Mouse (Mus musculus) limb, embryonic 14.5 days (tissue): Measurements from ENCODE around the gene B3gnt8. TPM values are rescaled to one million over a fixed set of nuclear protein-coding genes. Genes with fewer than 3 reads are reported as not detected.

Experiments
- ATAC-seq: fragments of 200-750 bp; cut with Nextera tagmentation; 2 replicates; pipeline ENCODE4 v1.8.0; 2017; ENCODE audit warnings: low read depth, moderate number of reproducible peaks, moderate TSS enrichment; ENCODE audit not compliant: low FRiP score
- DNase-seq: peaks from one replicate; pipeline ENCODE4 v3.0.0-alpha.2; 2015; ENCODE audit warnings: low spot score
- H3K27ac ChIP-seq: fragments of 300-500 bp; sonication (generic); replicated peaks from 2 replicates; pipeline ENCODE4 v1.5.1; 2014; ENCODE audit warnings: low read depth, mild to moderate bottlenecking, low read length, moderate library complexity, mixed read lengths
- H3K27me3 ChIP-seq: fragments of 300-500 bp; sonication (generic); 2 replicates; pipeline ENCODE4 v1.6.1; 2014; ENCODE audit warnings: low read length, mixed read lengths; ENCODE audit not compliant: control insufficient read depth, insufficient read depth
- H3K36me3 ChIP-seq: fragments of 300-500 bp; sonication (generic); 2 replicates; pipeline ENCODE4 v1.6.1; 2014; ENCODE audit warnings: mild to moderate bottlenecking, low read length, moderate library complexity, mixed read lengths; ENCODE audit not compliant: control insufficient read depth, insufficient read depth
- H3K4me1 ChIP-seq: fragments of 300-500 bp; sonication (generic); 2 replicates; pipeline ENCODE4 v1.6.1; 2014; ENCODE audit warnings: antibody characterized with exemption, low read length, mixed read lengths; ENCODE audit not compliant: control insufficient read depth, insufficient read depth
- H3K4me2 ChIP-seq: fragments of 300-500 bp; sonication (generic); replicated peaks from 2 replicates; pipeline ENCODE4 v1.6.1; 2014; ENCODE audit warnings: low read depth, mild to moderate bottlenecking, low read length, moderate library complexity; ENCODE audit not compliant: severe bottlenecking
- H3K4me3 ChIP-seq: fragments of 300-500 bp; sonication (generic); replicated peaks from 2 replicates; pipeline ENCODE4 v1.5.1; 2014; ENCODE audit warnings: low read length
- H3K9ac ChIP-seq: fragments of 300-500 bp; sonication (generic); 2 replicates; pipeline ENCODE4 v1.6.1; 2014; ENCODE audit warnings: mild to moderate bottlenecking, low read depth, low read length, moderate library complexity; ENCODE audit not compliant: severe bottlenecking
- H3K9me3 ChIP-seq: fragments of 300-500 bp; sonication (generic); 2 replicates; pipeline ENCODE4 v1.6.1; 2016; ENCODE audit warnings: low read length; ENCODE audit not compliant: control insufficient read depth
- POLR2A ChIP-seq: fragments of 200-500 bp; IDR thresholded peaks from 2 replicates; pipeline ENCODE4 v1.8.0; 2012; ENCODE audit warnings: inconsistent platforms, mild to moderate bottlenecking, moderate library complexity, borderline replicate concordance; ENCODE audit not compliant: insufficient read depth, insufficient read length; ENCODE audit errors: extremely low read depth
- WGBS: fragments of 180-500 bp; shearing (Covaris S2); extraction: QIAGEN DNeasy Blood & Tissue Kit; methylation state at CpG from one replicate; pipeline ENCODE4 v1.1.7; 2014; 5-methylcytosine and 5-hydroxymethylcytosine counted together
- polyA plus RNA-seq, 2 experiments: library from polyadenylated mRNA; depleted of rRNA in 1 of 2; stranded (reverse) in 1 of 2; unstranded in 1 of 2; fragments of >200 nt; fragmentation: Nextera tagmentation in 1 of 2; extraction: Ambion mirVana in 1 of 2; gene quantifications; 2 replicates each; pipeline versions ENCODE4 v1.2.1 to v1.2.3; 2012 to 2014

The B3gnt8 gene
- polyA plus RNA-seq, 2 experiments: 5.1 to 6.2 TPM

DNA sequence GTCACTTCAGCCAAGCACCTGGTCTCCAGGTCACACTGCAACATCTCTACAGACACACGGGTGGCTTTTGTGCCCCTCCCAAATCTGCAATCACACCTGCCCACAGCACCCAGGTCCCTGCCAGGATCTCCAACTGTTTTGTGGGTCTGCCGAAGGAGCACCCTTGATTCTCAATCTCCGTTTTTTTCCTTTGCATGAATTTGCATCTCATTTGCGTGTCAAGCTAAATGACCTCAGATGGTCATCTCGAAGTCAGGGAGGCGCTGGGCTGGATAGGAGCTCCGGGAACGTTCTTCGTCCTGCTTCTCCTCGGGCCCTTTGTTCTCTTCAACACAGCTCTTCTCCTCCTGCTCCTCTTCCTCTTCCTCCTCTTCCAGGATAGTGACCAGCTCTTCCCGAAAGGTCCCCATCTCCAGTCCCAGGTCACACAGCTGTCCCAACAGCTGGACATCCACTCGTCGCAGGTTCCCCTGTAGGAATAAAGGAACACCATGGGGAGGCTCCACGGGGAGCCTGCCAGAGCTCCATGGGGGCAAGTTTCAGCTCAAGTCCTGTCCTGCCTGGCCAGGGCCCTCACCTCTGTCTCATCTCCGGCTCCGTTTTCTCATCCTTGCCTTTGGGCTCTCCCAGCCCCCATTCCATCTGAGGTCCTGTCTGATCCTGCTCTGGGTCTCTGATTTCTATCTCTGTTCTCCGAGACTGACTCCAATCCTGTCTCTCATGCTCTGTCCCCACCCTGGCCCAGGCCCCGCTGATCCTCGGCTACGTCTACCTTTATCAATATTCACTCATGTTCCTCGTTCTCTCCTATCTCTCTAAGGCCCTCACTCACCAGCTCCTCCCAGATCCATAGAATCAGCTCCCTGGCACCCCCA is 11.4 kb upstream of the B3gnt8 start:
- 69% methylated on average over 21 of the region's 21 CpGs for WGBS
- no peak for DNase-seq
- no peak for ATAC-seq

DNA sequence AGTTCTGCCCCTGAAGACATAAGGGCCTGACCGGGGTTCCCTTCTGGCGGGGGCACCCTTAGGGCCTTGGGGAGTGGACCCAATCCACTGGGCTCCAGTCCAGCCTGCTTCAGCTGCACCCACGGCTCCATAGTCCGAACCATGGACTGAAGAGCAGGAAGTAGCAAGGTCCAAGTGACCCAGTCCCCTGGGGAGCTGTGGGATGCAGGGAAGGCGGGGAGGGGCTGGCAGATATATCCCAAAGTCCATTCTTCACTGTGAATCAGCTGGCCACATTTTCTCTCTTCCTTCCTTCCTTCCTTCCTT is 10.8 kb upstream of the B3gnt8 start, which contains the start of gene Erich4:
TSS of gene Erich4 (minus strand) at position 187 of the 306 bp plus-strand sequence.
- no peak for TF ChIP-seq POLR2A
- WGBS: 74% methylated on average over 5 of the region's 5 CpGs
- no peaks in the 10 kb centered on the region for H3K27me3 ChIP-seq
- no peak for DNase-seq
- H3K9ac ChIP-seq: no peak within 1 kb of the TSS
- 0 out of 2 replicates have a peak, but pooled peaks cover 5% of the 10 kb centered on the region for H3K4me1 ChIP-seq
- no peaks in the 10 kb centered on the region for H3K36me3 ChIP-seq
- no peak within 1 kb of the TSS for H3K4me2 ChIP-seq
- no peaks in the 10 kb centered on the region for H3K9me3 ChIP-seq
- H3K4me3 ChIP-seq: no peak within 1 kb of the TSS
- ATAC-seq: no peak
- H3K27ac ChIP-seq: no peak within 1 kb of the TSS

More for the DNA sequence above, 11.4 kb upstream of the B3gnt8 start:
- no peak overlapping the region for H3K9ac ChIP-seq
- H3K4me1 ChIP-seq: 0 out of 2 replicates have a peak, but pooled peaks cover 4% of the 10 kb centered on the region
- H3K4me3 ChIP-seq: no peak overlapping the region
- H3K27ac ChIP-seq: no peak overlapping the region
- no peak for TF ChIP-seq POLR2A
- no peaks in the 10 kb centered on the region for H3K36me3 ChIP-seq
- H3K4me2 ChIP-seq: no peak overlapping the region
- no peaks in the 10 kb centered on the region for H3K27me3 ChIP-seq
- no peaks in the 10 kb centered on the region for H3K9me3 ChIP-seq

- Histone ChIP-seq H3K27me3 (no peaks in the 10 kb centered on the region), H3K36me3 (peaks cover 10% of the 10 kb centered on the region), H3K9me3 (no peaks in the 10 kb centered on the region), H3K4me2 (no peak overlapping the region), H3K9ac (no peak overlapping the region), H3K4me1 (0 out of 2 replicates have a peak, but pooled peaks cover 5% of the 10 kb centered on the region), H3K27ac (no peak overlapping the region), H3K4me3 (no peak overlapping the region)
- no peak for ATAC-seq
- no peak for DNase-seq
- WGBS: 75% methylated on average over 10 of the region's 10 CpGs
- no peak for TF ChIP-seq POLR2A
Observed at GRCm38 (mm10) chr7:25617376-25618160, 8.9 kb upstream of the B3gnt8 start.

DNA sequence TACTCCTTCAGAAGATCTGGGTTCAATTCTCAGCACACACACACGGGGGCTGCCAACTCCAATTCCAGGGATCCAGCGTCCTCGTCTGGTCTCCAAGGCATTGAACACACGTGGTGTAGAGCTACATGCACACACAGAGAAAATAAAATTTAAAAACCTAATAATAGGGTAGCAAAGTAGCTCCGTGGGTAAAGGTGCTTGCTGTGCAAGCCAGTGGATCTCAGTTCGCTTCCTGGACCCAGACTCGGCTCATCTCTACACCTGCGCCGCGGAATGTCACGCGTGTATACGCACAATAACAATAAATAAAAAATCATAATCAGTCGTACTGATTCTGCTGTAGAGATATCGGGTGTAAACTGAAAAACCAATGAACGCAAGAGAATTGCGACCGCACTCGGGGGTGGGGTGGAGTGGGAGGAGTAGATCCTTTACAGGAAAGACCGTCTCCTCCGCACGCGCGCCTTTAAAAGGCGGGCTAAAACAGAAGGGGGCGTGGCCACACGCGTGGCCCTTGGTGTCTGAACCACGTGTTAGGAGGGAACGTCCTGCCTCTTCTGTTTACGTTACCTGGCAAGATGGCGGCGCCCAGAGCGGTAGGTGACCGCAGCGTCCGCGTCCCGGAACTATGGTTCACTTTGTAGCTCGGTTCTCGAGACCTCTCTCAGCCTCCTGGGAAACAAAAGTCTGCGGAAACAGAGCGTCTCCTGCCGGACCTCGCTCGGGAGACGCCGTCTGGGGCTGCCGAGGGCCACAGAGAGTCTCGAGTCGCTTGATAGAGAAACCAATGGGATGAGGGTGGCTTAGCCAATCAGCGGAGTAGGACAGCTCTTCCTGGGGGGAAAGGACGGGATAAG is 7.4 kb upstream of the B3gnt8 start, which contains the start of gene Dmac2:
TSS of gene Dmac2 (plus strand) at position 550 of the 857 bp plus-strand sequence.
- ATAC-seq (peak; percentile 94), DNase-seq (peak; percentile 92)
- peak within 1 kb of the TSS; percentile 68 for H3K4me3 ChIP-seq
- H3K27me3 ChIP-seq: no peaks in the 10 kb centered on the region
- TF ChIP-seq POLR2A: no peak
- 0 out of 2 replicates have a peak, but pooled peaks cover 5% of the 10 kb centered on the region for H3K4me1 ChIP-seq
- under 1% methylated on average over 53 of the region's 53 CpGs for WGBS
- H3K27ac ChIP-seq: no peak within 1 kb of the TSS
- H3K36me3 ChIP-seq: peaks cover 22% of the 10 kb centered on the region
- peak within 1 kb of the TSS; percentile 62 for H3K9ac ChIP-seq
- peak within 1 kb of the TSS; percentile 67 for H3K4me2 ChIP-seq
- H3K9me3 ChIP-seq: no peaks in the 10 kb centered on the region

- Histone ChIP-seq H3K4me3 (peak overlapping the region; percentile 68), H3K4me1 (0 out of 2 replicates have a peak, but pooled peaks cover 5% of the 10 kb centered on the region), H3K27ac (no peak overlapping the region), H3K36me3 (peaks cover 26% of the 10 kb centered on the region), H3K4me2 (peak overlapping the region; percentile 67), H3K9ac (peak overlapping the region; percentile 62), H3K9me3 (no peaks in the 10 kb centered on the region), H3K27me3 (no peaks in the 10 kb centered on the region)
- ATAC-seq: no peak
- TF ChIP-seq POLR2A: no peak
- no peak for DNase-seq
- 12% methylated on average over 5 of the region's 5 CpGs for WGBS
Observed at GRCm38 (mm10) chr7:25619722-25619991, 6.8 kb upstream of the B3gnt8 start.
